Mouse (Mus musculus): Measurements from ENCODE around the gene Tspan31. TPM values are rescaled to one million over a fixed set of nuclear protein-coding genes. Genes with fewer than 3 reads are reported as not detected.

The Tspan31 gene
- 40.0 TPM for polyA plus RNA-seq (2014; fragmentation: Illumina TruSeq; extraction: RNeasy Lipid Tissue Mini Kit (QIAGEN cat#74804); ENCODE audit: low replicate concordance)

DNA sequence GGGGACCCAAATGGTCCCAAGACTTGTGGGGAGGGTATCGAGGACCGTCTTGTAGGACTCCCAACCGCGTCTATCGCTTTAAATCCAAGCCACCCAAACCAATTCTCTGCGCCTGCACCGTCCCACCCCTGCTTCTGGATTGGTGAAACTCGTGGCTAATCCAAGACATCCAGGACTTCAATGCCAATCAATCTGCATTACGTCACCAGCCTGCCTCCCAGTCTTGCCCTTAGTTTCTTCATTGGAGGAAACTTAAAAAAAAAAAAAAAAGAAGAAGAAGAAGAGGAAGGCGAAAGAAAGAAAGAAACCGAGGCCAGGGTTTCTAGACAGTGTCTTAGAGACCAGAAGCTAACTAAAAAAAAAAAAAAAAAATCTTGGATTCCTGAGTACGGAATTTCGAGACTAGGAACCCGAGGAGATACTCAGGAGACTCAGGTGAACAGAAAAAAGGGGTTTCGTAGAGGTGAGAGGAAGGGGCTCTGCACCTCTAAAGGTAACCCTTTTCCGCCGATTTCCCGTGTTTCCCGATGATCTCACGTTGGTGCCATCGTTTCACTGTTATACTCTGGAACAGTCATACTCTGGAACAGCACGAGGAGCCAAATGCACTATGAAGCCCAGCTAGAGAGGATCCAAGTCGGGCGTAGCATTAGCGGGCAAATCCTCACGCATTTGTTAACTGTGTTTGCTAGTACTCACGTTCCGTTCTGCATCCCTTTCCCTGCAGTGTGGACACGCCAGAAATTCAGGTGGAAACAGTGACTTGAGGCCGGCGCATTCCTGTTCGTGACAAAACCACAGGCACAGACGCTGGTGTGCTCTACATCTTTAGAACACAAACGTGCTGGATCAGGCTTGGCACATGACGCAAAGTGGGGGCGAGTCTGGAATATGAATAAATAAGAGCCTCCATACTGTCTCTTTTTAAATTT, at the start of gene Tspan31:
TSS of gene Tspan31 (minus strand) at position 75 of the 932 bp plus-strand sequence.

GRCm38 (mm10) chr10:127075080-127075479, 5.0 kb upstream of the Tspan31 start, which contains the start of gene Agap2:
TSS of gene Agap2 (plus strand) at chr10:127075284.

DNA sequence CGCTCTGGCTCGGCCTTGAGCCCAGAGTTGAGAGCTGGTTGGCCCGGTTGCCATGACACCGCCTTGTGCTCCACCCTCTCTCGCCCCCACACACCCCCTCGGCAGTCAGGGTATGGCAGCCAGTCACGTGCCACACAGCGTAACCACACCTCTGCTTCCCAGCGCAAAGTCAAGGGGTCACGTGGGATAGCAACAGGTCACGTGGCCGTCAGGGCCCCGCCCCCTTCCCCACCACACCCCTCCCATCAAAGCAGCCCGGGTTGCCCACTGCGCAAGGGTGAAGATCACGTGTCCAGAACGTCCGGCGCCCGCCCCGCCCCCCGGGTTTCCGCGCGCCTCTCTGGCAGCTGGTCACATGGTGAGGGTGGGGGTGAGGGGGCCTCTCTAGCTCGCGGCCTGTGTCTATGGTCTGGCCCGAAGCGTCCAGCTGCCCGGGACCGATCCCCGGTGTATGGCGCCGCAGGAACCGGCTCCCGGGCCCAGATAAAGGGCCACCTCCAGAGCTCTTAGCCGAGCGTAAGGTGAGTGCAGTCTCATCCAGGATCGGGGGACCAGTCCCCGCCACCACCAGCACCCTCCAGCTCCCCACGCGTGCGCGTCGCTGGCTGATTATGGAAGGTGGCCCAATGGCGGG, 6.7 kb downstream of the Tspan31 start, which contains the start of gene Cdk4:
TSS of gene Cdk4 (plus strand) at position 296 of the 634 bp plus-strand sequence.

GRCm38 (mm10) chr10:127059968-127060916, 9.8 kb downstream of the Tspan31 start, which contains the start of gene March9:
TSS of gene March9 (minus strand) at chr10:127060184.

DNA sequence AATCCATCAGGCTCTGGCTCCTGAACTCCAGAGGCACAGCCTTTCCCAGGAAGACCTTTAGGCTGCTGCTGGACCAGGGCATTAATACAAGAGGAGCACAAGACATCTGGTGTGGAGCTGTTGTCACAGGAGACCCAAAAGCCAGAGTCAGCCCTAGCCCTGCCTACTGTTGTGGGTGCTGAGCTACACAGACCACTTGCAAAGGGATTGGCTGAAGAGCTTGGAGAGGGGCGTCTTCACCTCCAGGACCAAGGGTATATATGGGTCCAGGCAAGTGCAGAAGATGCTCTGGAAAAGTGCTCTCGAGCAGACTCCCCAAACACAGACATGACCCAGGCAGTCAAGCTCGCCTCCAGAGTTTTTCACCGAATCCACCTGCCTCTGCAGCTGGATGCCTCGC, 22.1 kb downstream of the Tspan31 start, which contains the start of gene Cyp27b1:
TSS of gene Cyp27b1 (plus strand) at position 297 of the 400 bp plus-strand sequence.

GRCm38 (mm10) chr10:127041274-127041766, 28.7 kb downstream of the Tspan31 start, which contains the start of the genes Mettl1 and Eef1akmt3:
TSS of gene Mettl1 (plus strand) at chr10:127041414.
TSS of gene Eef1akmt3 (minus strand) at chr10:127041513.

GRCm38 (mm10) chr10:127030336-127031296, 39.4 kb downstream of the Tspan31 start, which contains the start of gene Tsfm:
TSS of gene Tsfm (minus strand) at chr10:127030840.

Other genes starting within 250 kb of the Tspan31 start
- gene Atp23, start 168.9 kb downstream of the Tspan31 start, polyA plus RNA-seq (2014; fragmentation: Illumina TruSeq; extraction: RNeasy Lipid Tissue Mini Kit (QIAGEN cat#74804); ENCODE audit: low replicate concordance), result 2.1 TPM
- 21.1 TPM for gene Ctdsp2, start 91.5 kb downstream of the Tspan31 start, polyA plus RNA-seq (2014; fragmentation: Illumina TruSeq; extraction: RNeasy Lipid Tissue Mini Kit (QIAGEN cat#74804); ENCODE audit: low replicate concordance)
- 0.33 TPM for gene Avil, start 69.6 kb downstream of the Tspan31 start, polyA plus RNA-seq (2014; fragmentation: Illumina TruSeq; extraction: RNeasy Lipid Tissue Mini Kit (QIAGEN cat#74804); ENCODE audit: low replicate concordance)
- 7.3 TPM for gene Tsfm, start 39.4 kb downstream of the Tspan31 start, polyA plus RNA-seq (2014; fragmentation: Illumina TruSeq; extraction: RNeasy Lipid Tissue Mini Kit (QIAGEN cat#74804); ENCODE audit: low replicate concordance)
- gene Mettl1, start 28.9 kb downstream of the Tspan31 start, polyA plus RNA-seq (2014; fragmentation: Illumina TruSeq; extraction: RNeasy Lipid Tissue Mini Kit (QIAGEN cat#74804); ENCODE audit: low replicate concordance), result 1.5 TPM
- 0.56 TPM for gene Eef1akmt3, start 28.8 kb downstream of the Tspan31 start, polyA plus RNA-seq (2014; fragmentation: Illumina TruSeq; extraction: RNeasy Lipid Tissue Mini Kit (QIAGEN cat#74804); ENCODE audit: low replicate concordance)
- gene Cyp27b1, start 22.0 kb downstream of the Tspan31 start, polyA plus RNA-seq (2014; fragmentation: Illumina TruSeq; extraction: RNeasy Lipid Tissue Mini Kit (QIAGEN cat#74804); ENCODE audit: low replicate concordance), result not detected
- gene March9, start 10.1 kb downstream of the Tspan31 start, polyA plus RNA-seq (2014; fragmentation: Illumina TruSeq; extraction: RNeasy Lipid Tissue Mini Kit (QIAGEN cat#74804); ENCODE audit: low replicate concordance), result 0.45 TPM
- 7.9 TPM for gene Cdk4, start 6.7 kb downstream of the Tspan31 start, polyA plus RNA-seq (2014; fragmentation: Illumina TruSeq; extraction: RNeasy Lipid Tissue Mini Kit (QIAGEN cat#74804); ENCODE audit: low replicate concordance)
- not detected for gene Agap2, start 5.0 kb upstream of the Tspan31 start, polyA plus RNA-seq (2014; fragmentation: Illumina TruSeq; extraction: RNeasy Lipid Tissue Mini Kit (QIAGEN cat#74804); ENCODE audit: low replicate concordance)
- 7.4 TPM for gene Os9, start 50.9 kb upstream of the Tspan31 start, polyA plus RNA-seq (2014; fragmentation: Illumina TruSeq; extraction: RNeasy Lipid Tissue Mini Kit (QIAGEN cat#74804); ENCODE audit: low replicate concordance)
- 11.8 TPM for gene B4galnt1, start 95.0 kb upstream of the Tspan31 start, polyA plus RNA-seq (2014; fragmentation: Illumina TruSeq; extraction: RNeasy Lipid Tissue Mini Kit (QIAGEN cat#74804); ENCODE audit: low replicate concordance)
- not detected for gene Slc26a10, start 110.4 kb upstream of the Tspan31 start, polyA plus RNA-seq (2014; fragmentation: Illumina TruSeq; extraction: RNeasy Lipid Tissue Mini Kit (QIAGEN cat#74804); ENCODE audit: low replicate concordance)
- 3.9 TPM for gene Arhgef25, start 119.8 kb upstream of the Tspan31 start, polyA plus RNA-seq (2014; fragmentation: Illumina TruSeq; extraction: RNeasy Lipid Tissue Mini Kit (QIAGEN cat#74804); ENCODE audit: low replicate concordance)
- gene Dtx3, start 125.5 kb upstream of the Tspan31 start, polyA plus RNA-seq (2014; fragmentation: Illumina TruSeq; extraction: RNeasy Lipid Tissue Mini Kit (QIAGEN cat#74804); ENCODE audit: low replicate concordance), result 0.56 TPM
- gene Pip4k2c, start 141.3 kb upstream of the Tspan31 start, polyA plus RNA-seq (2014; fragmentation: Illumina TruSeq; extraction: RNeasy Lipid Tissue Mini Kit (QIAGEN cat#74804); ENCODE audit: low replicate concordance), result 8.8 TPM
- gene Kif5a, start 193.1 kb upstream of the Tspan31 start, polyA plus RNA-seq (2014; fragmentation: Illumina TruSeq; extraction: RNeasy Lipid Tissue Mini Kit (QIAGEN cat#74804); ENCODE audit: low replicate concordance), result 1.0 TPM
- 15.2 TPM for gene Dctn2, start 196.1 kb upstream of the Tspan31 start, polyA plus RNA-seq (2014; fragmentation: Illumina TruSeq; extraction: RNeasy Lipid Tissue Mini Kit (QIAGEN cat#74804); ENCODE audit: low replicate concordance)
- gene Mbd6, start 218.8 kb upstream of the Tspan31 start, polyA plus RNA-seq (2014; fragmentation: Illumina TruSeq; extraction: RNeasy Lipid Tissue Mini Kit (QIAGEN cat#74804); ENCODE audit: low replicate concordance), result 2.0 TPM
- gene Mars, start 241.5 kb upstream of the Tspan31 start, polyA plus RNA-seq (2014; fragmentation: Illumina TruSeq; extraction: RNeasy Lipid Tissue Mini Kit (QIAGEN cat#74804); ENCODE audit: low replicate concordance), result 7.2 TPM

All from small intestine, adult 10 weeks (tissue).